In the genomic region with DNA sequence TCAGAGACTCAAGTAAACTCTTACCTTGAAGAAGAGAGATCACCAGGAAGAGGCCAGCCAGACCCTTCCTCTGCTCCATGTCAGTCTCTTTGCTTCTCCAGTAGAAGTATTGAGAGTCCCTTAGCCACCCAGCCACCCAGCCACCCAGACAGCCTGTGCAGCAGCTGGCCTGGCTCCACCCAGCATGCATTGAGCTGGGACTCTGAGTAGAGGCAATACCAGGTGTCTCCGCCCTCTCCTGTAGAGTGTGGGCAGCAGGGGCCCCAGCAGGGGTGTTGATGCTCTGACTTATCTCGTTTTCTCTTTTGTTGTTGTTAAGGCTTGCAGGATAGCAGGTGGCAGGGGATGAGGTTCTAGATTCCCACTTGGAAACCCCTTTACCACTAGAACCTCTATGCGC, we compare ENCODE assay signal across 19 mouse cellular contexts. TPM values are rescaled to one million over a fixed set of nuclear protein-coding genes. Genes with fewer than 3 reads are reported as not detected.
DNase-seq lines count a peak whose midpoint lies in the region; ATAC-seq and TF ChIP-seq lines count a peak whose summit lies in the region.
"Had no signal": no experiment of that assay in that cellular context is flagged by ENCODE, and none has a peak within 500 bp of the region (broad histone marks: within the 10 kb centered on the region; RNA-seq: fewer than 3 reads in every experiment).

A gene (minus strand): TSS at position 190 of the 400 bp plus-strand sequence.

- H3K4me1 ChIP-seq in heart, embryonic 15.5 days (replicated peaks), result no peaks in the 10 kb centered on the region
- peaks cover 8 to 10% of the 10 kb centered on the region in 2 experiments for H3K4me1 ChIP-seq in MEL (ENCODE audit: control insufficient read depth in 1 of 2, insufficient read depth in 2 of 2, low read length in 2 of 2)
- H3K4me1 ChIP-seq in liver, postnatal 0 days (ENCODE audit: insufficient read depth), result no peaks in the 10 kb centered on the region
- no peaks in the 10 kb centered on the region for H3K4me1 ChIP-seq in intestine, embryonic 15.5 days (replicated peaks)
- H3K4me1 ChIP-seq in cerebellum, adult 2 months (ENCODE audit: control insufficient read depth, insufficient read depth, low read length), result no peaks in the 10 kb centered on the region
- H3K4me1 ChIP-seq: heart, embryonic 13.5 days; midbrain, embryonic 15.5 days; neural tube, embryonic 15.5 days; stomach, embryonic 15.5 days had no signal

- no peak for TF ChIP-seq CTCF in MEL (IDR thresholded peaks at IDR 0.05 in 2 of 3, conservative IDR thresholded peaks at IDR 0.05 in 1 of 3; ENCODE audit: control insufficient read depth in 1 of 3, insufficient read depth in 1 of 3, low read depth in 2 of 3, low read length in 3 of 3, poor library complexity in 1 of 3, severe bottlenecking in 1 of 3)
- no peak for TF ChIP-seq CTCF in liver, postnatal 0 days (IDR thresholded peaks at IDR 0.05; ENCODE audit: low read depth)
- TF ChIP-seq CTCF in cerebellum, adult 2 months (IDR thresholded peaks at IDR 0.05; ENCODE audit: borderline replicate concordance, insufficient read depth, low read depth, low read length), result no peak

- TF ChIP-seq POLR2A in MEL (IDR thresholded peaks at IDR 0.05; ENCODE audit: control insufficient read depth in 1 of 2, insufficient read depth in 1 of 2, low read depth in 1 of 2, low read length in 2 of 2, poor library complexity in 1 of 2), result no peak
- no peak for TF ChIP-seq POLR2A in cerebellum, adult 2 months (IDR thresholded peaks at IDR 0.05; ENCODE audit: borderline replicate concordance, insufficient read depth, low read length)

- no peak within 1 kb of the TSS for H3K4me2 ChIP-seq in heart, embryonic 15.5 days
- H3K4me2 ChIP-seq in liver, postnatal 0 days (ENCODE audit: low read depth, low read length), result no peak within 1 kb of the TSS
- no peak within 1 kb of the TSS for H3K4me2 ChIP-seq in intestine, embryonic 15.5 days (replicated peaks)
- H3K4me2 ChIP-seq: heart, embryonic 13.5 days; liver, embryonic 15.5 days; midbrain, embryonic 15.5 days; neural tube, embryonic 15.5 days; stomach, embryonic 15.5 days had no signal

- no peaks in the 10 kb centered on the region for H3K9me3 ChIP-seq in heart, embryonic 15.5 days (replicated peaks)
- no peaks in the 10 kb centered on the region for H3K9me3 ChIP-seq in MEL (replicated peaks; ENCODE audit: insufficient read depth, low read length)
- H3K9me3 ChIP-seq in liver, postnatal 0 days (ENCODE audit: low read length), result no peaks in the 10 kb centered on the region
- no peaks in the 10 kb centered on the region for H3K9me3 ChIP-seq in intestine, embryonic 15.5 days
- H3K9me3 ChIP-seq: heart, embryonic 13.5 days; liver, embryonic 15.5 days; midbrain, embryonic 15.5 days; neural tube, embryonic 15.5 days; stomach, embryonic 15.5 days had no signal

- H3K79me2 ChIP-seq in MEL (ENCODE audit: control insufficient read depth, insufficient read depth, low read length, poor library complexity), result no peaks in the 10 kb centered on the region

- ATAC-seq in heart, embryonic 15.5 days (replicated peaks; ENCODE audit: insufficient number of reproducible peaks, insufficient read depth, low FRiP score, low read depth), result no peak
- ATAC-seq in liver, postnatal 0 days, result no peak
- no peak for ATAC-seq in intestine, embryonic 15.5 days
- ATAC-seq: hindbrain, postnatal 0 days; midbrain, embryonic 15.5 days; Patski had no signal

- H3K9ac ChIP-seq in heart, embryonic 15.5 days, result no peak within 1 kb of the TSS
- no peak within 1 kb of the TSS for H3K9ac ChIP-seq in MEL (ENCODE audit: control insufficient read depth, low read depth, low read length, poor library complexity, severe bottlenecking)
- no peak within 1 kb of the TSS for H3K9ac ChIP-seq in liver, postnatal 0 days (replicated peaks)
- H3K9ac ChIP-seq in intestine, embryonic 15.5 days, result no peak within 1 kb of the TSS
- H3K9ac ChIP-seq: heart, embryonic 13.5 days; liver, embryonic 15.5 days; midbrain, embryonic 15.5 days; neural tube, embryonic 15.5 days; stomach, embryonic 15.5 days had no signal

- DNase-seq in heart, adult 8-10 months (ENCODE audit: low spot score), result no peak
- peak; percentile 58 for DNase-seq in MEL (ENCODE audit: low read depth, low spot score)
- DNase-seq in liver, postnatal 0 days, result peak; percentile 22
- DNase-seq in thymus, postnatal 10 days (ENCODE audit: low spot score in 2 of 2), result peak; percentile 92 to 93
- DNase-seq in gastrocnemius, postnatal 10 days, result no peak
- DNase-seq in cerebellum, adult 2 months, result no peak
- DNase-seq: adrenal gland, postnatal 10 days; embryo, embryonic 11 days; kidney, postnatal 14 days had no signal

- 63% methylated on average over 3 of the region's 3 CpGs for WGBS in heart, embryonic 15.5 days
- 53% methylated on average over 3 of the region's 3 CpGs for WGBS in liver, postnatal 0 days (ENCODE audit: insufficient replicate concordance)
- 69% methylated on average over 3 of the region's 3 CpGs for WGBS in intestine, embryonic 15.5 days
- 70% methylated on average over 3 of the region's 3 CpGs for WGBS in cerebellum, adult 2 months

- H3K36me3 ChIP-seq in heart, embryonic 15.5 days, result no peaks in the 10 kb centered on the region
- H3K36me3 ChIP-seq in MEL (ENCODE audit: control insufficient read depth in 1 of 2, insufficient read depth in 2 of 2, low read length in 2 of 2), result peaks cover 0 to 8% of the 10 kb centered on the region in 2 experiments; a peak in 2 of 4 replicates
- H3K36me3 ChIP-seq in liver, postnatal 0 days (replicated peaks; ENCODE audit: insufficient read depth, low read length), result no peaks in the 10 kb centered on the region
- H3K36me3 ChIP-seq in intestine, embryonic 15.5 days, result no peaks in the 10 kb centered on the region
- H3K36me3 ChIP-seq: heart, embryonic 13.5 days; liver, embryonic 15.5 days; midbrain, embryonic 15.5 days; neural tube, embryonic 15.5 days; stomach, embryonic 15.5 days had no signal

- no peaks in the 10 kb centered on the region for H3K27me3 ChIP-seq in heart, embryonic 15.5 days
- peaks cover 0 to 3% of the 10 kb centered on the region in 2 experiments; a peak in 1 of 4 replicates for H3K27me3 ChIP-seq in MEL (ENCODE audit: control insufficient read depth in 1 of 2, insufficient read depth in 2 of 2, low read length in 2 of 2)
- H3K27me3 ChIP-seq in liver, postnatal 0 days (ENCODE audit: insufficient read depth, low read length), result 0 out of 2 replicates have a peak, but pooled peaks cover 3% of the 10 kb centered on the region
- no peaks in the 10 kb centered on the region; the same call in 1 of the 2 replicates for H3K27me3 ChIP-seq in intestine, embryonic 15.5 days (replicated peaks)
- H3K27me3 ChIP-seq in cerebellum, adult 2 months (ENCODE audit: control insufficient read depth, insufficient read depth, low read length), result no peaks in the 10 kb centered on the region; the same call in 1 of the 2 replicates
- H3K27me3 ChIP-seq: midbrain, embryonic 15.5 days; stomach, embryonic 15.5 days had no signal

- H3K4me3 ChIP-seq in heart, embryonic 15.5 days, result peak within 1 kb of the TSS; percentile 20; the same call in 1 of the 2 replicates
- no peak within 1 kb of the TSS for H3K4me3 ChIP-seq in MEL (ENCODE audit: control insufficient read depth in 1 of 2, insufficient read depth in 1 of 2, low read depth in 2 of 2, low read length in 2 of 2)
- H3K4me3 ChIP-seq in liver, postnatal 0 days (ENCODE audit: low read depth, low read length), result no peak within 1 kb of the TSS
- no peak within 1 kb of the TSS for H3K4me3 ChIP-seq in intestine, embryonic 15.5 days (replicated peaks)
- H3K4me3 ChIP-seq in cerebellum, adult 2 months (replicated peaks; ENCODE audit: insufficient read depth, low read depth, low read length), result no peak within 1 kb of the TSS
- H3K4me3 ChIP-seq: erythroblast, embryonic 14.5 days; heart, embryonic 13.5 days; liver, embryonic 15.5 days; midbrain, embryonic 15.5 days; neural tube, embryonic 15.5 days; stomach, embryonic 15.5 days had no signal

- 0 out of 2 replicates have a peak within 1 kb of the TSS, but pooled peaks have one; percentile 0 for H3K27ac ChIP-seq in heart, embryonic 15.5 days
- no peak within 1 kb of the TSS for H3K27ac ChIP-seq in MEL (ENCODE audit: control insufficient read depth, low read depth, low read length)
- H3K27ac ChIP-seq in liver, postnatal 0 days (ENCODE audit: low read depth), result no peak within 1 kb of the TSS
- H3K27ac ChIP-seq in intestine, embryonic 15.5 days, result no peak within 1 kb of the TSS
- no peak within 1 kb of the TSS for H3K27ac ChIP-seq in cerebellum, adult 2 months (ENCODE audit: insufficient read depth, low read length)
- H3K27ac ChIP-seq: heart, embryonic 13.5 days; hindbrain, postnatal 0 days; liver, embryonic 15.5 days; midbrain, embryonic 15.5 days; neural tube, embryonic 15.5 days; stomach, embryonic 15.5 days had no signal

- TF ChIP-seq EP300 in MEL (IDR thresholded peaks at IDR 0.05; ENCODE audit: low read depth in 1 of 2, low read length in 2 of 2), result no peak
- no peak for TF ChIP-seq EP300 in liver, postnatal 0 days (IDR thresholded peaks at IDR 0.05; ENCODE audit: low read depth)

- TF ChIP-seq RAD21 in MEL (IDR thresholded peaks at IDR 0.05; ENCODE audit: low read depth, low read length), result no peak

TF ChIP-seq in MEL, 35 proteins besides CTCF, POLR2A, EP300 and RAD21:
- TF ChIP-seq KAT2A (conservative IDR thresholded peaks at IDR 0.05; ENCODE audit: low read depth, low read length) (no peak), NRF1 (IDR thresholded peaks at IDR 0.05; ENCODE audit: insufficient read depth, low read depth, low read length, poor library complexity, severe bottlenecking) (no peak), TCF12 (IDR thresholded peaks at IDR 0.05; ENCODE audit: low read depth, low read length) (no peak), ETS1 (IDR thresholded peaks at IDR 0.05; ENCODE audit: low read depth, low read length) (peak; percentile 31; the same call in 1 of the 2 replicates), POLR2AphosphoS2 (IDR thresholded peaks at IDR 0.05; ENCODE audit: low read length) (no peak)

RNA-seq across cellular contexts. Expression of the gene that starts here (rescaled TPM):
- polyA plus RNA-seq in heart, embryonic 15.5 days (2015; fragmentation: Nextera tagmentation; extraction: Ambion mirVana), result 5.5 and 64.7 TPM in 2 replicates
- 1 to 10 TPM in 2 of 4 experiments, under 1 TPM in 2; 0.34 to 1.2 (median 0.75) TPM for total RNA-seq in heart, adult 8-10 months (2022)
- total RNA-seq in MEL (2012; rRNA removed), result 0.35 and 0.42 TPM in 2 replicates
- under 1 TPM in 1 of 2 experiments, not detected in 1; 0.47 TPM for polyA plus RNA-seq in MEL (2012; ENCODE audit: insufficient read depth in 1 of 2, insufficient read length in 2 of 2, low read depth in 1 of 2, low replicate concordance in 2 of 2, missing spikeins in 1 of 2)
- 1.8 and 2.2 TPM in 2 replicates for polyA plus RNA-seq in liver, postnatal 0 days (2015; fragmentation: Nextera tagmentation; extraction: Ambion mirVana)
- polyA plus RNA-seq in intestine, embryonic 15.5 days (2015; fragmentation: Nextera tagmentation; extraction: Ambion mirVana), result 0.76 and 1.0 TPM in 2 replicates
- not detected for total RNA-seq in gastrocnemius, postnatal 10 days (2021)
- not detected in 2 replicates for polyA plus RNA-seq in cerebellum, adult 2 months (2012; rRNA removed)
- total RNA-seq: hindbrain, postnatal 0 days had no signal
- polyA plus RNA-seq: erythroblast, embryonic 14.5 days; hindbrain, postnatal 0 days; midbrain, embryonic 15.5 days; neural tube, embryonic 15.5 days; Patski had no signal

Comparison
In these comparisons a context has a peak if more than half of its experiments do, and no peak if none do; other contexts are left out.
1. Peak in DNase-seq in MEL; RNA of the gene not detected or under 1 TPM.
2. DNase-seq: peak in liver, postnatal 0 days (single experiment) and thymus, postnatal 10 days (2 of 2); none in heart, adult 8-10 months (single experiment), gastrocnemius, postnatal 10 days (single experiment) and cerebellum, adult 2 months (0 of 2).